In genomic region chr17:11483032-11483431, GRCm38 (mm10) we compare ENCODE assay signal across 24 mouse cellular contexts.
DNase-seq lines count a peak whose midpoint lies in the region; ATAC-seq lines count a peak whose summit lies in the region.
"Had no signal": no experiment of that assay in that cellular context is flagged by ENCODE, and none has a peak within 500 bp of the region (broad histone marks: within the 10 kb centered on the region; RNA-seq: fewer than 3 reads in every experiment).

No protein-coding gene starts in this region.

- 72% methylated on average over 2 of the region's 2 CpGs for WGBS in kidney, embryonic 16.5 days

- peak; percentile 36 to 48; a peak in 2 of 4 replicates for ATAC-seq in hematopoietic stem cell, adult 5-6 weeks (replicated peaks in 1 of 2; ENCODE audit: insufficient read depth in 1 of 2, low FRiP score in 2 of 2, low TSS enrichment in 1 of 2, low read depth in 1 of 2, poor library complexity in 2 of 2, severe bottlenecking in 2 of 2)
- ATAC-seq in erythroblast, adult 5-6 weeks (replicated peaks; ENCODE audit: low FRiP score, poor library complexity, severe bottlenecking), result no peak
- no peak for ATAC-seq in kidney, embryonic 16.5 days (ENCODE audit: low FRiP score, low TSS enrichment)
- ATAC-seq: activated CD4-positive, CD25-positive, alpha-beta regulatory T cell, adult 4 months; CD4-positive, CD25-positive, alpha-beta regulatory T cell, adult 4 months; forebrain, embryonic 14.5 days; forebrain, postnatal 0 days; hindbrain, embryonic 16.5 days had no signal

- no peak overlapping the region for H3K9ac ChIP-seq in kidney, embryonic 16.5 days (replicated peaks; ENCODE audit: low read length)
- H3K9ac ChIP-seq: forebrain, postnatal 0 days; hindbrain, embryonic 13.5 days had no signal

- no peaks in the 10 kb centered on the region for H3K27me3 ChIP-seq in kidney, embryonic 16.5 days (ENCODE audit: insufficient read depth, low read length)
- H3K27me3 ChIP-seq: hindbrain, embryonic 13.5 days had no signal

- DNase-seq in layer of hippocampus, adult 9-11 months, result peak; percentile 12
- DNase-seq in layer of hippocampus, postnatal 14 days (ENCODE audit: low spot score in 2 of 2), result no peak
- peak; percentile 3 for DNase-seq in lung, postnatal 10 days
- no peak for DNase-seq in lung, postnatal 36 days
- DNase-seq: adrenal gland, adult 8-10 months; adrenal gland, postnatal 25 days; cerebellum, adult 11-12 months; cerebellum, adult 8-10 months; cerebellum, postnatal 10 days; cerebellum, postnatal 36 days; forebrain, postnatal 0 days; gastrocnemius, adult 2 months; gastrocnemius, postnatal 14 days; heart, adult 2 months had no signal

- no peak overlapping the region for H3K4me3 ChIP-seq in kidney, embryonic 16.5 days (ENCODE audit: low read length)
- H3K4me3 ChIP-seq: gastrocnemius, adult 2 months; heart, adult 2 months; heart, embryonic 10.5 days; hindbrain, embryonic 10.5 days; hindbrain, embryonic 13.5 days had no signal

- no peaks in the 10 kb centered on the region for H3K4me1 ChIP-seq in kidney, embryonic 16.5 days (ENCODE audit: insufficient read depth, low read length)
- H3K4me1 ChIP-seq: heart, embryonic 10.5 days; hindbrain, embryonic 10.5 days; hindbrain, embryonic 13.5 days had no signal

- H3K4me2 ChIP-seq in kidney, embryonic 16.5 days (replicated peaks; ENCODE audit: low read depth, low read length), result no peak overlapping the region
- H3K4me2 ChIP-seq: hindbrain, embryonic 13.5 days had no signal

- no peak overlapping the region for H3K27ac ChIP-seq in kidney, embryonic 16.5 days (ENCODE audit: low read length)
- H3K27ac ChIP-seq: gastrocnemius, adult 2 months; heart, adult 2 months; heart, embryonic 10.5 days; hindbrain, embryonic 10.5 days; hindbrain, embryonic 13.5 days had no signal

- no peaks in the 10 kb centered on the region for H3K9me3 ChIP-seq in kidney, embryonic 16.5 days (ENCODE audit: low read length)
- H3K9me3 ChIP-seq: heart, embryonic 10.5 days; hindbrain, embryonic 10.5 days; hindbrain, embryonic 13.5 days had no signal

- H3K36me3 ChIP-seq in kidney, embryonic 16.5 days (ENCODE audit: insufficient read depth, low read length), result no peaks in the 10 kb centered on the region
- H3K36me3 ChIP-seq: heart, embryonic 10.5 days; hindbrain, embryonic 10.5 days; hindbrain, embryonic 13.5 days had no signal

Comparison
In these comparisons a context has a peak if more than half of its experiments do, and no peak if none do; other contexts are left out.
1. DNase-seq: peak in layer of hippocampus, adult 9-11 months (single experiment) and lung, postnatal 10 days (single experiment); none in layer of hippocampus, postnatal 14 days (0 of 2) and lung, postnatal 36 days (single experiment).
2. ATAC-seq: peak in hematopoietic stem cell, adult 5-6 weeks (2 of 2); none in erythroblast, adult 5-6 weeks (single experiment) and kidney, embryonic 16.5 days (single experiment).